Mouse (Mus musculus) spleen, adult 12 weeks (tissue): ENCODE results near the gene Cdc6.

ENCODE experiments used
- DNase-seq: peaks from one replicate; pipeline ENCODE4 v3.0.0; 2022; ENCODE audit warnings: low spot score

Gene Cdc6

GRCm38 (mm10) chr11:98907437-98908173, at the start of gene Cdc6:
TSS of gene Cdc6 (plus strand) at chr11:98907801.
- peak; percentile 95 for DNase-seq

GRCm38 (mm10) chr11:98858759-98859731, 48.6 kb upstream of the Cdc6 start:
- peak; percentile 75 for DNase-seq

- DNase-seq, result peak; percentile 91
Measured at GRCm38 (mm10) chr11:98863028-98863750, 44.4 kb upstream of the Cdc6 start, which contains the start of gene Wipf2. TSS of gene Wipf2 (plus strand) at chr11:98863638.

- DNase-seq, result peak; percentile 29
Measured at GRCm38 (mm10) chr11:98863751-98864429, 43.7 kb upstream of the Cdc6 start.

- no peak for DNase-seq
Measured at GRCm38 (mm10) chr11:98867293-98867692, 40.3 kb upstream of the Cdc6 start.

GRCm38 (mm10) chr11:98869906-98870305, 37.7 kb upstream of the Cdc6 start:
- no peak for DNase-seq

- DNase-seq, result no peak
Measured at GRCm38 (mm10) chr11:98870791-98871190, 36.8 kb upstream of the Cdc6 start.

GRCm38 (mm10) chr11:98871416-98871815, 36.2 kb upstream of the Cdc6 start:
- no peak for DNase-seq

GRCm38 (mm10) chr11:98872040-98872439, 35.6 kb upstream of the Cdc6 start:
- DNase-seq, result no peak

- peak; percentile 36 for DNase-seq
Measured at GRCm38 (mm10) chr11:98873900-98874299, 33.7 kb upstream of the Cdc6 start.

- no peak for DNase-seq
Measured at GRCm38 (mm10) chr11:98877001-98877400, 30.6 kb upstream of the Cdc6 start.

- DNase-seq, result no peak
Measured at GRCm38 (mm10) chr11:98887703-98888102, 19.9 kb upstream of the Cdc6 start.

GRCm38 (mm10) chr11:98889077-98889476, 18.5 kb upstream of the Cdc6 start:
- no peak for DNase-seq

GRCm38 (mm10) chr11:98889977-98890376, 17.6 kb upstream of the Cdc6 start:
- DNase-seq, result no peak

- DNase-seq, result no peak
Measured at GRCm38 (mm10) chr11:98892426-98892825, 15.2 kb upstream of the Cdc6 start.

GRCm38 (mm10) chr11:98900529-98901125, 7.0 kb upstream of the Cdc6 start:
- no peak for DNase-seq

GRCm38 (mm10) chr11:98902621-98903245, 4.9 kb upstream of the Cdc6 start:
- DNase-seq, result no peak

GRCm38 (mm10) chr11:98904577-98904976, 3.0 kb upstream of the Cdc6 start:
- no peak for DNase-seq

- no peak for DNase-seq
Measured at GRCm38 (mm10) chr11:98905033-98905432, 2.6 kb upstream of the Cdc6 start.

- DNase-seq, result no peak
Measured at GRCm38 (mm10) chr11:98905583-98905982, 2.0 kb upstream of the Cdc6 start.

GRCm38 (mm10) chr11:98907063-98907436, 551 bp upstream of the Cdc6 start:
- DNase-seq, result no peak
